Mouse (Mus musculus) bone marrow, adult 2 months (tissue): Measurements from ENCODE around the gene Rimbp3.

Source experiments
- CTCF ChIP-seq: fragments of 200-500 bp; IDR thresholded peaks from 2 replicates; pipeline ENCODE4 v1.5.1; 2011; ENCODE audit warnings: low read length, control low read depth; ENCODE audit not compliant: control insufficient read depth, insufficient read depth
- POLR2A ChIP-seq: fragments of 200-500 bp; IDR thresholded peaks from 2 replicates; pipeline ENCODE4 v1.6.1; 2011; ENCODE audit warnings: low read depth, mild to moderate bottlenecking, control low read depth, low read length, borderline replicate concordance; ENCODE audit not compliant: control insufficient read depth

GRCm38 (mm10) chr16:17258917-17259316 is 50.5 kb downstream of the Rimbp3 start:
- no peak for TF ChIP-seq CTCF
- TF ChIP-seq POLR2A, result no peak
